Mouse (Mus musculus) layer of hippocampus, adult 6 months (tissue): ENCODE measurements around the gene Dok7. TPM values are rescaled to one million over a fixed set of nuclear protein-coding genes. Genes with fewer than 3 reads are reported as not detected.

Source experiments
- long read RNA-seq, 2 experiments: library from polyadenylated mRNA; unstranded; transcript quantifications; one replicate each; pipeline ENCODE4 v2.0.0; 2019 to 2020
- microRNA-seq: library from miRNA; unstranded; fragments of <30 nt; microRNA quantifications from one replicate; pipeline ENCODE4 v1.2.0, GENCODE M21; 2020
- polyA plus RNA-seq: library from polyadenylated mRNA; unstranded; fragments of <200 nt; fragmentation: Nextera tagmentation; gene quantifications from 2 replicates; pipeline ENCODE4 v1.2.3, GENCODE M21; 2021

Dok7 gene
- polyA plus RNA-seq: 6.8 and 7.4 TPM in 2 replicates
- long read RNA-seq, experiment 1, transcript Dok7-203 (7 exons, 2,779 nt): major isoform, 8 of 23 reads
- long read RNA-seq, experiment 1, partial matches to known transcripts: 9 of 23 reads
- long read RNA-seq, experiment 1, other reads (novel, unspliced or antisense): 4 of 23 reads
- long read RNA-seq, experiment 2, transcript Dok7-203 (7 exons, 2,779 nt): major isoform, 29 of 109 reads
- long read RNA-seq, experiment 2, transcript Dok7-201 (9 exons, 2,498 nt): minor isoform, 6 of 109 reads
- long read RNA-seq, experiment 2, partial matches to known transcripts: 60 of 109 reads
- long read RNA-seq, experiment 2, other reads (novel, unspliced or antisense): 14 of 109 reads

DNA sequence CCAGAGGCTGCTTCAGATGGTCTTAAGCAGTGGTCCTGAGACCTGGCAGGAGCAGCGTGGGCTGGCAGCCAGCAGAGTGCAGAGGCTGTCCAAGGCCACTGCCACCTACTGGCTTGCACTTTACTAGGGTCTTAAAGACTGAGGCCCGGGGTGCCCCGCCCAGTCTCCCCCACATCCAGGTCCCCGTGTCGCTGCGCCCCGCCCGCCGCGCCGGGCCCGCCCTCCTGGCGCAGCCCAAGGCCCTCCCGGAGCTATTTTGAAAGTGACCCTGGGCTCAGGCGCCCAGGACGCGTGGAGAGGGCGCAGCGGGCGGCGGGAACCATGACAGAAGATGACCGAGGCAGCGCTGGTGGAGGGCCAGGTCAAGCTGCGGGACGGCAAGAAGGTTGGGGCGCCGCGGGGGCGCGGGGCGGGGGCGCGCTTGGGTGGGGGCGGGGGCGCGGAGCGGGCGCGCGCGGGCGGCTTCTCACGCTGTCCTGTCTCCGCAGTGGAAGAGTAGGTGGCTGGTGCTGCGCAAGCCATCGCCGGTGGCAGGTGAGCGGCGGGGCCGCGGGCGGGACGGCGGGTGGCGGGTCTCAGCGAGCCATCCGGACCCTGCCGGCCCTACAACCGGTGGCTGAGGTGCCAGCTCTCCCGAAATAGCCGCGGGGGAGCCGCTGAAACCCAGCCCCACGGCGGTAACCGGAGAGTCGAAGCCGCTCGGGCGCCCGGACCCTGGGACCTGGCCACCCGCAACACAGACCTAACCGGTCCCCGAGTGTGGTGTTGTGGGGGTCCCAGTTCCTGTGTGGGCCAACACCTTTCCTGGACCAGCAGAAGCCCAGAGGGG, at the start of gene Dok7:
Gene Dok7, plus strand, starts transcription at position 163 of the 829 bp plus-strand sequence.

DNA sequence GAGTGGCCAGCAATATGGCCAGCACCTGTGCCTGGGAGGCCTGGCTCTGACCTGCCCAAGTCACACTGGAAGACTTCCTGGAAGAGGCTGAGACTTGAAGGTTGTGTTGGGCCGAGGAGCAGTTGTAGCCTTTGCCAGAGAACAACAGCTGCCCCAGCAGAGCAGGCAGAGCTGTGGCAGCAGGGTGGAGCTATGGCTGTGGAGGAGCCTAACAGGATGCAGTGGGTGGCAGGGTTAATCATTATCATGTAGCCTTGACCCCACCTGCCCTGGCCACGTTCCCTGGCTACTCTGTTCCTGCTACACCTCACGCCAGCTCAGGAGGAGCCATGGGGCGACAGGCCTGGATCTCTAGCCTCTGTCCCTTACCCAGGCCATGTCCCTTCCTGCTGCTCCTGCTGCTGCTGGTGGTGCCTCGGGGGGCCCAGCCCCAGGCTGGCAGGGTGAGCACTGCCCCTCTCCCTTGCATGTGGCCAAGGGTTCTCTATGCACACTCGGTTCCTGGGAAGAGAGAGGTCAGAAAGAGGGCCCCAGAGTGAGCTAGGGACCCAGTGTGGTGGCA, 15.2 kb upstream of the Dok7 start, which contains the start of gene Hgfac:
Gene Hgfac, plus strand, starts transcription at position 242 of the 562 bp plus-strand sequence.

GRCm38 (mm10) chr5:35104960-35105921, 48.7 kb downstream of the Dok7 start, which contains the start of gene Lrpap1:
Lrpap1 (minus strand) TSS chr5:35105766.

Small RNAs within 50 kb of the gene (microRNA-seq; reads per million reads assigned to microRNA genes)
- gene Mir3097: 11.0 reads per million, percentile 33 among the genes with 10 or more reads in this experiment

Other genes with a start within 250 kb of the Dok7 start
- 3.0 and 4.1 TPM in 2 replicates for gene Msantd1, start 148.8 kb upstream of the Dok7 start, polyA plus RNA-seq
- 12.0 and 14.0 TPM in 2 replicates for gene Rgs12, start 107.3 kb upstream of the Dok7 start, polyA plus RNA-seq
- gene Hgfac, start 15.3 kb upstream of the Dok7 start, polyA plus RNA-seq: not detected in 2 replicates
- gene Lrpap1, start 49.0 kb downstream of the Dok7 start, polyA plus RNA-seq: 262 and 277 TPM in 2 replicates
- 1.1 and 1.3 TPM in 2 replicates for gene Adra2c, start 221.6 kb downstream of the Dok7 start, polyA plus RNA-seq